8 mouse cellular contexts compared by ENCODE assay signal in the genomic region with DNA sequence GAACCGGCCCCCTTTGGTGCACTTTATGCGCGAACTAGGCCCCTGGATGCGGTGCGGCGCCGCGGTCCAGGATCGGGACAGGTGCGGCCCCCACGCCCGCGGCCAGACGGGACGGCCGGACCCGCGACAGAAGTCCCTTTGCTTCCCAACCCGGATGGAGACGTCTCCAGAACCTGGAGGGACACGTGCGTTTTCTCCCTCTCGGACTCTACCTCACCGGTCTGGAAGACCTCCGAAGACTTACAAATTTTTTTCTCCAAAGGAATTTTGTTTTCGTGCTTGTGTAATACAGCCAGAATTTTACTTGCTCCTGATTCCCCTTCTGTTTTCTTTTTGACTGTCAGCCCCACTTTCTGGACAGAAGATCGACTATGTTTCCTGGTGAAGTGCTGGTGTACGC. TPM values are rescaled to one million over a fixed set of nuclear protein-coding genes. Genes with fewer than 3 reads are reported as not detected.
DNase-seq lines count a peak whose midpoint lies in the region; ATAC-seq and TF ChIP-seq lines count a peak whose summit lies in the region.

No protein-coding gene starts in this region.

- 1% methylated on average over 28 of the region's 28 CpGs for WGBS in kidney, postnatal 0 days
- whole genome bisulfite sequencing in hindbrain, embryonic 15.5 days = 2% methylated on average over 28 of the region's 28 CpGs
- WGBS in midbrain, embryonic 16.5 days = 2% methylated on average over 28 of the region's 28 CpGs

- peak overlapping the region; percentile 86 for H3K4me2 ChIP-seq in kidney, postnatal 0 days (ENCODE audit: low read length)
- peak overlapping the region; percentile 65 for H3K4me2 ChIP-seq in hindbrain, embryonic 15.5 days
- H3K4me2 ChIP-seq in midbrain, embryonic 16.5 days (ENCODE audit: low read length) = peak overlapping the region; percentile 82

- H3K4me3 ChIP-seq in kidney, postnatal 0 days (replicated peaks; ENCODE audit: low read depth, low read length) = peak overlapping the region; percentile 74
- peak overlapping the region; percentile 97 for H3K4me3 ChIP-seq in cortical plate, adult 2 months (ENCODE audit: insufficient read depth, low read length)
- H3K4me3 ChIP-seq in hindbrain, embryonic 15.5 days = peak overlapping the region; percentile 71
- H3K4me3 ChIP-seq in midbrain, embryonic 16.5 days (ENCODE audit: low read depth, low read length) = peak overlapping the region; percentile 86

- H3K27me3 ChIP-seq in kidney, postnatal 0 days (ENCODE audit: insufficient read depth, low read length) = no peaks in the 10 kb centered on the region
- no peaks in the 10 kb centered on the region for H3K27me3 ChIP-seq in hindbrain, embryonic 15.5 days
- no peaks in the 10 kb centered on the region for H3K27me3 ChIP-seq in midbrain, embryonic 16.5 days (ENCODE audit: control insufficient read depth, insufficient read depth, low read depth, low read length)

- ATAC-seq in kidney, postnatal 0 days (replicated peaks; ENCODE audit: low FRiP score, low read depth) = no peak; the same call in 1 of the 2 replicates
- no peak for ATAC-seq in hindbrain, embryonic 15.5 days (ENCODE audit: low FRiP score, low read depth)
- ATAC-seq in midbrain, embryonic 16.5 days = no peak

- no peak for TF ChIP-seq CTCF in kidney, postnatal 0 days (IDR thresholded peaks at IDR 0.05; ENCODE audit: low read depth)
- no peak for TF ChIP-seq CTCF in cortical plate, adult 2 months (IDR thresholded peaks at IDR 0.05; ENCODE audit: extremely low read depth, insufficient read depth, low read length)

- DNase-seq in kidney, postnatal 0 days (ENCODE audit: low spot score) = peak; percentile 8
- DNase-seq in kidney, postnatal 36 days = no peak
- DNase-seq in left cerebral cortex, adult 8-10 months (ENCODE audit: low spot score in 2 of 2) = no peak
- no peak for DNase-seq in adrenal gland, postnatal 10 days
- no peak for DNase-seq in thymus, postnatal 25 days

- no peaks in the 10 kb centered on the region for H3K9me3 ChIP-seq in kidney, postnatal 0 days (replicated peaks; ENCODE audit: low read length)
- no peaks in the 10 kb centered on the region for H3K9me3 ChIP-seq in hindbrain, embryonic 15.5 days
- no peaks in the 10 kb centered on the region for H3K9me3 ChIP-seq in midbrain, embryonic 16.5 days (replicated peaks; ENCODE audit: control insufficient read depth, low read length, poor library complexity, severe bottlenecking)

- no peaks in the 10 kb centered on the region for H3K36me3 ChIP-seq in kidney, postnatal 0 days (ENCODE audit: insufficient read depth, low read length)
- H3K36me3 ChIP-seq in hindbrain, embryonic 15.5 days = no peaks in the 10 kb centered on the region
- H3K36me3 ChIP-seq in midbrain, embryonic 16.5 days (ENCODE audit: control insufficient read depth, insufficient read depth, low read length) = no peaks in the 10 kb centered on the region

- no peak for TF ChIP-seq POLR2A in cortical plate, adult 2 months (IDR thresholded peaks at IDR 0.05; ENCODE audit: extremely low read depth, insufficient read depth, low read length)

- H3K27ac ChIP-seq in kidney, postnatal 0 days = peak overlapping the region; percentile 96; the same call in 1 of the 2 replicates
- peak overlapping the region; percentile 100; the same call in 1 of the 2 replicates for H3K27ac ChIP-seq in cortical plate, adult 2 months (ENCODE audit: insufficient read depth, low read length)
- H3K27ac ChIP-seq in hindbrain, embryonic 15.5 days (replicated peaks) = peak overlapping the region; percentile 96
- peak overlapping the region; percentile 95 for H3K27ac ChIP-seq in midbrain, embryonic 16.5 days (ENCODE audit: low read length)

- H3K4me1 ChIP-seq in kidney, postnatal 0 days (replicated peaks; ENCODE audit: insufficient read depth, low read length) = peaks cover 7% of the 10 kb centered on the region; the same call in 1 of the 2 replicates
- peaks cover 1% of the 10 kb centered on the region; the same call in 1 of the 2 replicates for H3K4me1 ChIP-seq in cortical plate, adult 2 months (ENCODE audit: control insufficient read depth, insufficient read depth, low read length)
- H3K4me1 ChIP-seq in hindbrain, embryonic 15.5 days (replicated peaks) = peaks cover 28% of the 10 kb centered on the region
- peaks cover 28% of the 10 kb centered on the region for H3K4me1 ChIP-seq in midbrain, embryonic 16.5 days (ENCODE audit: control insufficient read depth, insufficient read depth, low read length)

- peak overlapping the region; percentile 84 for H3K9ac ChIP-seq in kidney, postnatal 0 days (ENCODE audit: low read depth, low read length)
- peak overlapping the region; percentile 96 for H3K9ac ChIP-seq in hindbrain, embryonic 15.5 days
- H3K9ac ChIP-seq in midbrain, embryonic 16.5 days (ENCODE audit: low read depth, low read length) = peak overlapping the region; percentile 94

RNA-seq across cellular contexts. Expression of gene Ccdc71l, which starts 1.2 kb away (rescaled TPM):
- 2.6 and 3.7 TPM in 2 replicates for polyA plus RNA-seq in kidney, postnatal 0 days (2015; fragmentation: Nextera tagmentation; extraction: Ambion mirVana)
- polyA plus RNA-seq in cortical plate, adult 2 months (2012; rRNA removed) = 8.4 and 9.2 TPM in 2 replicates
- polyA plus RNA-seq in hindbrain, embryonic 15.5 days (2015; fragmentation: Nextera tagmentation; extraction: Ambion mirVana) = 4.5 TPM in 2 replicates
- polyA plus RNA-seq in midbrain, embryonic 16.5 days (2015; fragmentation: Nextera tagmentation; extraction: Ambion mirVana) = 3.4 and 3.9 TPM in 2 replicates
- 10 to 100 TPM; 10.9 to 13.5 (median 12.7) TPM for total RNA-seq in left cerebral cortex, adult 8-10 months (2022)
- total RNA-seq in adrenal gland, postnatal 10 days (2021) = 10 to 100 TPM; 10.4 to 14.8 TPM
